In the genomic region with DNA sequence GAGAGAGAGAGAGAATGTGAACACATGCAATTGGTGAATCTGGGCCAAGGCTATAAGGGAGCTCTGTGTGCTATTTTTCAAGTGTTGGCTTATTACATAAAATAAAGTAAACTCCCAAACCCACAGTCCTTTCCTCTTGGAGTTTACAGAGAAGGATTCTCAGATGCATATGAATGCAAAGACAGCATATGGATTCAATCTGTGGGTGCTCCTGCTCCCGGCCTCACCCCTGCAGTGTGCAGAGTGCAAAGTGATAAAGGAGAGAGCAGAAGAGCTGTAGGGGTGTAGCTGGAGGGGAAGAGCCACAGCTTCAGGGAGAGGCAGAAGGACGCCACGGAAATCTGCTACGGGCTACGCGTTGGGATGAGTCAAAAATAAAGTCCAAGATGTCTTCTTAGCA, we compare ENCODE assay signal across 28 mouse cellular contexts.
DNase-seq lines count a peak whose midpoint lies in the region; ATAC-seq and TF ChIP-seq lines count a peak whose summit lies in the region.
"Had no signal": no experiment of that assay in that cellular context is flagged by ENCODE, and none has a peak within 500 bp of the region (broad histone marks: within the 10 kb centered on the region; RNA-seq: fewer than 3 reads in every experiment).

No protein-coding gene starts in this region.

- H3K4me2 ChIP-seq in embryonic facial prominence, embryonic 14.5 days (ENCODE audit: low read depth, low read length): no peak overlapping the region
- H3K4me2 ChIP-seq: embryonic facial prominence, embryonic 12.5 days; forebrain, embryonic 12.5 days; forebrain, embryonic 15.5 days; heart, embryonic 11.5 days; hindbrain, embryonic 13.5 days; intestine, embryonic 15.5 days had no signal

- no peak overlapping the region for H3K9ac ChIP-seq in embryonic facial prominence, embryonic 14.5 days (ENCODE audit: low read depth, low read length)
- H3K9ac ChIP-seq: embryonic facial prominence, embryonic 12.5 days; forebrain, embryonic 12.5 days; forebrain, embryonic 15.5 days; hindbrain, embryonic 13.5 days; intestine, embryonic 15.5 days had no signal

- ATAC-seq in embryonic facial prominence, embryonic 14.5 days (ENCODE audit: low read depth): no peak
- ATAC-seq: forebrain, embryonic 15.5 days; hindbrain, embryonic 16.5 days; intestine, embryonic 15.5 days had no signal

- DNase-seq in embryonic facial prominence, embryonic 14.5 days (ENCODE audit: low spot score): peak; percentile 25
- DNase-seq in embryonic facial prominence, embryonic 10.5 days (ENCODE audit: low spot score): no peak
- no peak for DNase-seq in left cerebral cortex, adult 2 months (ENCODE audit: extremely low spot score in 1 of 2, low spot score in 2 of 2)
- no peak for DNase-seq in left cerebral cortex, postnatal 4 days
- DNase-seq in NIH3T3 (ENCODE audit: low read depth): peak; percentile 34
- DNase-seq in lung, postnatal 25 days (ENCODE audit: low spot score): no peak
- no peak for DNase-seq in embryo, embryonic 10 days (ENCODE audit: low spot score)
- DNase-seq: adrenal gland, adult 2 months; adrenal gland, postnatal 14 days; B cell, adult 2 months; cerebellum, adult 18-20 months; cerebellum, adult 9-11 months; cerebellum, postnatal 25 days; gastrocnemius, adult 2 months; gastrocnemius, postnatal 14 days; heart, adult 11 months; heart, postnatal 36 days had no signal

- TF ChIP-seq CTCF in left cerebral cortex, adult 2 months (IDR thresholded peaks at IDR 0.05): no peak
- no peak for TF ChIP-seq CTCF in cortical plate, adult 2 months (IDR thresholded peaks at IDR 0.05; ENCODE audit: extremely low read depth, insufficient read depth, low read length)

- WGBS in embryonic facial prominence, embryonic 14.5 days: 64% methylated on average over 6 of the region's 6 CpGs
- WGBS in embryonic facial prominence, embryonic 10.5 days: 79% methylated on average over 6 of the region's 6 CpGs

- no peaks in the 10 kb centered on the region for H3K36me3 ChIP-seq in embryonic facial prominence, embryonic 14.5 days (ENCODE audit: control insufficient read depth, insufficient read depth, low read length)
- no peaks in the 10 kb centered on the region for H3K36me3 ChIP-seq in embryonic facial prominence, embryonic 10.5 days (replicated peaks)
- H3K36me3 ChIP-seq: embryonic facial prominence, embryonic 12.5 days; forebrain, embryonic 12.5 days; forebrain, embryonic 15.5 days; G1E; hindbrain, embryonic 10.5 days; hindbrain, embryonic 13.5 days; intestine, embryonic 15.5 days had no signal

- H3K4me1 ChIP-seq in embryonic facial prominence, embryonic 14.5 days (ENCODE audit: control insufficient read depth, insufficient read depth, low read length): peaks cover 3% of the 10 kb centered on the region; the same call in 1 of the 2 replicates
- no peaks in the 10 kb centered on the region for H3K4me1 ChIP-seq in embryonic facial prominence, embryonic 10.5 days
- H3K4me1 ChIP-seq in cortical plate, adult 2 months (ENCODE audit: control insufficient read depth, insufficient read depth, low read length): peaks cover 22% of the 10 kb centered on the region
- H3K4me1 ChIP-seq: embryonic facial prominence, embryonic 12.5 days had no signal

- H3K9me3 ChIP-seq in embryonic facial prominence, embryonic 14.5 days (ENCODE audit: control insufficient read depth, low read length): no peaks in the 10 kb centered on the region
- no peaks in the 10 kb centered on the region for H3K9me3 ChIP-seq in embryonic facial prominence, embryonic 10.5 days
- H3K9me3 ChIP-seq: embryonic facial prominence, embryonic 12.5 days; forebrain, embryonic 12.5 days; forebrain, embryonic 15.5 days; G1E; hindbrain, embryonic 10.5 days; hindbrain, embryonic 13.5 days; intestine, embryonic 15.5 days had no signal

- intact Hi-C loops in left cerebral cortex, adult 2 months (cut with DNase I): loop anchor here (1.0 kb wide), 1 partner anchor 31 kb away; no protein-coding TSS in a partner anchor
- intact Hi-C loops in left cerebral cortex, postnatal 4 days (cut with DNase I): no loop called here

- no peak for TF ChIP-seq POLR2A in cortical plate, adult 2 months (IDR thresholded peaks at IDR 0.05; ENCODE audit: extremely low read depth, insufficient read depth, low read length)

- H3K27ac ChIP-seq in embryonic facial prominence, embryonic 14.5 days (replicated peaks; ENCODE audit: low read depth, low read length): no peak overlapping the region
- no peak overlapping the region for H3K27ac ChIP-seq in embryonic facial prominence, embryonic 10.5 days (replicated peaks)
- H3K27ac ChIP-seq in left cerebral cortex, adult 2 months: peak overlapping the region; percentile 91
- peak overlapping the region; percentile 74 for H3K27ac ChIP-seq in cortical plate, adult 2 months (ENCODE audit: insufficient read depth, low read length)
- H3K27ac ChIP-seq: embryonic facial prominence, embryonic 12.5 days; forebrain, embryonic 12.5 days; forebrain, embryonic 15.5 days; gastrocnemius, adult 2 months; hindbrain, embryonic 10.5 days; hindbrain, embryonic 13.5 days; intestine, embryonic 15.5 days had no signal

- no peak overlapping the region for H3K4me3 ChIP-seq in embryonic facial prominence, embryonic 14.5 days (ENCODE audit: low read depth, low read length)
- no peak overlapping the region for H3K4me3 ChIP-seq in embryonic facial prominence, embryonic 10.5 days
- H3K4me3 ChIP-seq in left cerebral cortex, adult 2 months: no peak overlapping the region
- no peak overlapping the region for H3K4me3 ChIP-seq in cortical plate, adult 2 months (ENCODE audit: insufficient read depth, low read length)
- H3K4me3 ChIP-seq: embryonic facial prominence, embryonic 12.5 days; erythroblast, embryonic 14.5 days; forebrain, embryonic 12.5 days; forebrain, embryonic 15.5 days; gastrocnemius, adult 2 months; hindbrain, embryonic 10.5 days; hindbrain, embryonic 13.5 days; intestine, embryonic 15.5 days had no signal

- H3K27me3 ChIP-seq in embryonic facial prominence, embryonic 14.5 days (replicated peaks; ENCODE audit: control insufficient read depth, insufficient read depth, low read length): no peaks in the 10 kb centered on the region
- H3K27me3 ChIP-seq in embryonic facial prominence, embryonic 10.5 days (replicated peaks; ENCODE audit: low read depth, poor library complexity, severe bottlenecking): no peaks in the 10 kb centered on the region
- H3K27me3 ChIP-seq: embryonic facial prominence, embryonic 12.5 days; forebrain, embryonic 12.5 days; forebrain, embryonic 15.5 days; intestine, embryonic 15.5 days had no signal

Comparison
In these comparisons a context has a peak if more than half of its experiments do, and no peak if none do; other contexts are left out.
1. DNase-seq: peak in embryonic facial prominence, embryonic 14.5 days (single experiment) and NIH3T3 (single experiment); none in embryonic facial prominence, embryonic 10.5 days (single experiment), left cerebral cortex, adult 2 months (0 of 2), left cerebral cortex, postnatal 4 days (single experiment), lung, postnatal 25 days (single experiment) and embryo, embryonic 10 days (single experiment).
2. H3K27ac ChIP-seq: peak in left cerebral cortex, adult 2 months (single experiment) and cortical plate, adult 2 months (single experiment); none in embryonic facial prominence, embryonic 14.5 days (single experiment) and embryonic facial prominence, embryonic 10.5 days (single experiment).